Mouse (Mus musculus): Measurements from ENCODE around the gene Cd59b. TPM values are rescaled to one million over a fixed set of nuclear protein-coding genes. Genes with fewer than 3 reads are reported as not detected.
A peak's percentile ranks its signal among the peaks of the same experiment; 100 is the strongest.

The Cd59b gene
- polyA plus RNA-seq (2015; fragmentation: Nextera tagmentation; extraction: Ambion mirVana), result 5.5 and 6.1 TPM in 2 replicates

DNA sequence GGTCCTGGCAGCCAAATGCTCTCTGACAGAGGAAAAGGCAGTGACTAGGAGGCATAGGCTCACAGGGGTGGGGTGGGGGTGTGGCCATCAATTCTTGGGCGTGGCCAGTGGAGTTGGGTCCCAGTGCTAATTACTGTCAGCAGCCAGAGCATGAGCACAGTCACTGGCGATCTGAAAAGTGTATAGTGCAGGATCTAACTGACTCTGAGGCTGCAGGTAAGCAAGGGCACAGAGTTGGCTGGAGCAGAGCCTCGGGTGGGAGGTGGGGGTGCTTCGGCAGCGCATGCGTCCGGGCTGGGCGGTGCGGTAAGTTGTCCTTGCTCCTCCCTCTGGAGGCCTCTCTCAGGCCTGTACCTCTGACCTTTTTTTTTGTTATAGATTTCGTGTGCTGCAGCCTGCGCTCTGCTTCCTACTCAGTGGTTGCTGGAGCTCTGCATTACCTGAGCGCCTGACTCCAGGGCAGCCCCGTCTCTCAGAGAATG lies at the start of gene Cd59b:
Gene Cd59b, plus strand, starts transcription at position 146 of the 482 bp plus-strand sequence.
- Histone ChIP-seq H3K9me3 (replicated peaks) (no peaks in the 10 kb centered on the region), H3K36me3 (no peaks in the 10 kb centered on the region), H3K4me3 (replicated peaks) (peak within 1 kb of the TSS; percentile 42), H3K27me3 (no peaks in the 10 kb centered on the region), H3K27ac (replicated peaks) (0 out of 2 replicates have a peak within 1 kb of the TSS, but pooled peaks have one; percentile 8), H3K4me2 (replicated peaks) (peak within 1 kb of the TSS; percentile 48), H3K9ac (no peak within 1 kb of the TSS), H3K4me1 (no peaks in the 10 kb centered on the region)
- 13% methylated on average over 13 of the region's 13 CpGs for WGBS
- ATAC-seq (ENCODE audit: insufficient number of reproducible peaks, low FRiP score, low TSS enrichment, low read depth), result peak; percentile 87

DNA sequence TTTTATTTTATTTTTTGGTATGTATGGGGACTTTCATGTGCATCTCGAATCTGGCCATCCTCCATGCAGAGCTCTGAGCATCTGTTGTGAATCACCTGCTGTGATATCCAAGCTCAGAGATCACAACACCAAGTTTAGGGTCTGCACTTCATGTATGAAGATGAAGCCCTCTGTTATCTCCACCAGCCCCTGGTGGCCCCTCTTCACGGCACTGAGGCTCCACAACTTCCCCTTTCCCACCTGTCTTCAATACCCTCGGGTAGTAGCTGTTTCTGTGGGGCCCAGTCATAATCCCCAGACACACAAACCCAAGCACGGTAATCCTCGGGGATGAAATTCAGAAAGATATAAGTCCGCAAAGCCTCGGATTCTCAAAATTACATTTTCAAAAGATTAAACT lies 46.6 kb upstream of the Cd59b start:
- Histone ChIP-seq H3K4me3 (replicated peaks) (no peak overlapping the region), H3K4me1 (peaks cover 4% of the 10 kb centered on the region; the same call in 1 of the 2 replicates), H3K9ac (no peak overlapping the region), H3K4me2 (replicated peaks) (no peak overlapping the region), H3K27ac (replicated peaks) (no peak overlapping the region), H3K9me3 (replicated peaks) (no peaks in the 10 kb centered on the region), H3K36me3 (no peaks in the 10 kb centered on the region), H3K27me3 (no peaks in the 10 kb centered on the region)
- 66% methylated on average over 7 of the region's 7 CpGs for WGBS
- ATAC-seq (ENCODE audit: insufficient number of reproducible peaks, low FRiP score, low TSS enrichment, low read depth), result no peak

DNA sequence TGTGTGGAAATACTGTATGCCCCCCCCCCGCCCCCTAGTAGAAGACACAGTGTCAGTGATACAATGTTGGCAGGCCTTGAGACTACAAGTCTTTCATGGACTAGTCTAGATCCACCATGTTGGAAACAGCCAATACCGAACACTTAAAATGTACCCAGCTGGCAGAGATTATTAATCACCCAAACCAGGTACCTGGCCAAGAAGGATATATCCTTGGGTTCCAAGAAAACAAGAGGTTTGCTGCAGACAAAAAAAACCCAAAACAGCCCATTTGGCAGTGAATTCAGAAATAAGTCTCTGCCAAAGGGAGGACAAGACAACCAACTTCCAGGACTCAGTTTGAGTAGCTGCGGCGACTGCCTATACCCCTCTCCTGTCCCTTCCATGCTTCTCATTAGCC lies 45.0 kb upstream of the Cd59b start:
- no peaks in the 10 kb centered on the region for H3K27me3 ChIP-seq
- H3K36me3 ChIP-seq, result no peaks in the 10 kb centered on the region
- no peak overlapping the region for H3K27ac ChIP-seq (replicated peaks)
- no peak overlapping the region for H3K4me2 ChIP-seq (replicated peaks)
- H3K4me1 ChIP-seq, result peaks cover 16% of the 10 kb centered on the region
- no peaks in the 10 kb centered on the region for H3K9me3 ChIP-seq (replicated peaks)
- no peak for ATAC-seq (ENCODE audit: insufficient number of reproducible peaks, low FRiP score, low TSS enrichment, low read depth)
- no peak overlapping the region for H3K4me3 ChIP-seq (replicated peaks)
- WGBS, result 90% methylated on average over 4 of the region's 4 CpGs
- no peak overlapping the region for H3K9ac ChIP-seq

DNA sequence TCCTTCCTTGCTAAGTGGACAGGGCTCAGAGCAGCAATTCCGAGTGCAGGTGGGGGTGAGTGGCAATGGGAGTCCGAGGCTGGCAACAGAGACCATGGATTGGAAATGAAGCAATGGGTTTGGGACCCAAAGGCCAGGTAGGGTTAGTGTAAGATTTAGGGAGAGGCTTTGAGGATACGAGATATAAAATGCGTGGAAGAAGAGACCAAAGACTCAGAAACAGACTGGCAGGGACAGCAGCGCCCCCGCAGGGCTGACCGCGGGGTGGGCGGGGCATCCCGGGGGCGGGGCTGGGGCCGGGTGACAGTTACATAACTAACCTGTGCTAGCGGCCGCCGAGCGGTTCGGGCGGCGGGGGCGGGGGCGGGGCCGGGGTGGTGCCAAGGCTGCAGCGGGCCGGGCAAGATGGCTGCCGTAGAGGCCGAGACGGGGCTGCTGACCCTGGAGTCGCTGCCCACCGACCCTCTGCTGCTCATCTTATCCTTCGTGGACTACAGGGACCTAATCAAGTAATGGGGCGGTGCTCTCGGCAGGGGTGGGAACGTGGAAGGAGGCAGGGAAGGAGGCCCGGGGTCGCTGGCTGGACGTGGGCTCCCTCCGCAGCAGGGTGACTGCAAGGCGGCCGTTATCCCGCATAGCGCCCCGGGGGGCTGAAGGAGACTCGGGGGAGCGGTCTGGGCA lies 42.1 kb upstream of the Cd59b start, which contains the start of gene Fbxo3:
Gene Fbxo3, plus strand, starts transcription at position 264 of the 681 bp plus-strand sequence.
- Histone ChIP-seq H3K9me3 (replicated peaks) (no peaks in the 10 kb centered on the region), H3K4me1 (peaks cover 19% of the 10 kb centered on the region), H3K36me3 (no peaks in the 10 kb centered on the region), H3K4me3 (replicated peaks) (peak within 1 kb of the TSS; percentile 94), H3K27ac (replicated peaks) (peak within 1 kb of the TSS; percentile 53), H3K9ac (peak within 1 kb of the TSS; percentile 93), H3K4me2 (replicated peaks) (peak within 1 kb of the TSS; percentile 70), H3K27me3 (no peaks in the 10 kb centered on the region)
- WGBS, result under 1% methylated on average over 39 of the region's 44 CpGs
- peak; percentile 95 for ATAC-seq (ENCODE audit: insufficient number of reproducible peaks, low FRiP score, low TSS enrichment, low read depth)

DNA sequence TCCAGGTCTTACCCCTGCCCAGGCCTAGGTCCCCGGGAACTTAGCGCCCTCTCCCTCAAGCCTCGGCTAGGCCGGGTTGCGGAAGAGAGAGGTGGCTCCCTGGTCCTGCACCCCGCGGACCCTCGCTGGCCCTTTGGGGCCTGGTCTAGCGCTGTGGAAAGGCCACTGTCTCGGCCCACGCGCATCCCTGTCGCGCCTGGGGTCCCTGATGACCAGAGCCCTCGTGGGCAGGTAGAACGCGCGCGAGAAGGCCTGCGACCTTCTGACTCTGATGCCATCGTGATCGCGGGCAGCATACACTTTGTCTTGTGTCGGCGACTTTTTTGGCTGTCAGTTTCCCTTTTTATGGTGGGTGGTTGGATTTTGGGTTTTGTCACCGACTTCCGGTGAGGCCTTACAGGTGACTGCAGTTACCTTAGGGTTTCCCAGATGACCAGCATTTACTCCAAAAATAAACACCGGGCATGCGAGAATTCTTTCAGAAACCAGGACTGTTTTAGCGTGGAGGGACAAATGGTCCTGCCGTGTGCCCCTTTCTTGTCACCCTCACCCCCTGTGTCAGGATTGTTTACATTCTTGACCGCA lies 41.4 kb upstream of the Cd59b start, which contains the start of gene 4931422A03Rik:
Gene 4931422A03Rik, minus strand, starts transcription at position 223 of the 585 bp plus-strand sequence.
- no peaks in the 10 kb centered on the region for H3K36me3 ChIP-seq
- H3K9me3 ChIP-seq (replicated peaks), result no peaks in the 10 kb centered on the region
- peak; percentile 63; the same call in 1 of the 2 replicates for ATAC-seq (ENCODE audit: insufficient number of reproducible peaks, low FRiP score, low TSS enrichment, low read depth)
- no peaks in the 10 kb centered on the region for H3K27me3 ChIP-seq
- H3K4me3 ChIP-seq (replicated peaks), result peak within 1 kb of the TSS; percentile 94
- WGBS, result under 1% methylated on average over 32 of the region's 32 CpGs
- peaks cover 19% of the 10 kb centered on the region for H3K4me1 ChIP-seq
- peak within 1 kb of the TSS; percentile 53 for H3K27ac ChIP-seq (replicated peaks)
- H3K4me2 ChIP-seq (replicated peaks), result peak within 1 kb of the TSS; percentile 70
- peak within 1 kb of the TSS; percentile 93 for H3K9ac ChIP-seq

DNA sequence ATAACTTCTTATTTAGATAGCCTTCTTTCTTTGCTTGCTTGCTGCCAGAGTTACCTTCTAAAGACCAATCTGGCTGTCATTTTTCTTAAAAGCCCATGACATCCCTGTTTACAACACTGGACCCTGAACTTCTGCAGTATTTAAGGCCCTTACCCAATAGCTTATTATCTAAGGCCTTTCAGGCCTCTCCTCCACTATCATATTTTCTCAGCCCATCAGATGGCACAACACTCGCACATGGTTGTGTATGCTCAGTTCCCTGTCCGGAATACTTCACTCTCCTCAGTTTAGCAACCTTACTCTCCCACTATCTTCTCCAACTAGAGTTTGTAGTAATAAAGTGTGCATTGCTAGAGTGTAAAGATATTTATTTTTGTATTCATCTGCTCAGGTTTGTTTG lies 40.6 kb upstream of the Cd59b start:
- WGBS, result 65% methylated on average over 2 of the region's 2 CpGs
- Histone ChIP-seq H3K27me3 (no peaks in the 10 kb centered on the region), H3K27ac (replicated peaks) (no peak overlapping the region), H3K9ac (0 out of 2 replicates have a peak overlapping the region, but pooled peaks have one; percentile 93), H3K4me1 (peaks cover 19% of the 10 kb centered on the region), H3K4me2 (replicated peaks) (peak overlapping the region; percentile 70), H3K4me3 (replicated peaks) (peak overlapping the region; percentile 94), H3K36me3 (peaks cover 1% of the 10 kb centered on the region), H3K9me3 (replicated peaks) (no peaks in the 10 kb centered on the region)
- no peak for ATAC-seq (ENCODE audit: insufficient number of reproducible peaks, low FRiP score, low TSS enrichment, low read depth)

DNA sequence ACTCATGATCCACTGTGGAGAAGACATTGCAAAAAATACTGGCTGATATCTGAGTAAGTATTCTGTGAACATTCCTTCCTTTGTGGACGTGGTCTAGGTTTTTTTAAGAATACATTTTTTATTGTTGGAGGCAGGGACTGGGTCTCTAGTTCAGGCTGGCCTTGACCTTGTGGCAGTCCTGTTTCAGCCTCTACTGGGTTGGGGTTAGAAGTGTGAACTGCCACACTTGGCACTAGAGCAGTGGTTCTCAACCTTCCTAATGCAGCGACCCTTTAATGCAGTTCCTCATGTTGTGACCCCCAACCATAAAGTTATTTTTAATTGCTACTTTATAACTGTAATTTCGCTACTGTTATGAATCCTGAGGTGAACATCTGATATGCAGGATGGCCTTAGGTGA lies 39.3 kb upstream of the Cd59b start:
- Histone ChIP-seq H3K4me1 (peaks cover 19% of the 10 kb centered on the region), H3K27ac (replicated peaks) (no peak overlapping the region), H3K9me3 (replicated peaks) (no peaks in the 10 kb centered on the region), H3K27me3 (no peaks in the 10 kb centered on the region), H3K4me3 (replicated peaks) (no peak overlapping the region), H3K36me3 (peaks cover 8% of the 10 kb centered on the region), H3K4me2 (replicated peaks) (no peak overlapping the region), H3K9ac (no peak overlapping the region)
- 82% methylated on average over 3 of the region's 3 CpGs for WGBS
- ATAC-seq (ENCODE audit: insufficient number of reproducible peaks, low FRiP score, low TSS enrichment, low read depth), result no peak

DNA sequence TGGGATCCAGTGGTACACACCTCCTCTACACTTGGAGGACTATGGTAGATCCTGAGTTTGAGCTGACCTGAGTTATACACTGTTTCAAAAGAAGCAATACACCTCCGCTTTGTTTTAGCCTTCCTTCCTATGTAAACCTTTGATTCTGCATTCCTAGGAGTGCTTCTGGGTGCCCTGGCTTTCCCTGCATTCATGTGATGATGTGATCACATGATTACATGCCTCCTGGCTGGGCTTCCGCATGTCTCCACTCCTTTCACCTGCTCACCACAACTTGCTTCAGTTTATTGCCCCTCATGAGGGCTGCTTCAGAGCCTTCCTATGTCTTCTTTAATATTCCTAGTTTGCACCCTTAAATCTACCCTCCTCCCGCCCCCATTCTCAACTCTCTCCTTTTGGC lies 37.6 kb upstream of the Cd59b start:
- H3K4me2 ChIP-seq (replicated peaks), result no peak overlapping the region
- H3K4me1 ChIP-seq, result peaks cover 19% of the 10 kb centered on the region
- no peak overlapping the region for H3K9ac ChIP-seq
- H3K36me3 ChIP-seq, result peaks cover 21% of the 10 kb centered on the region
- WGBS, result 88% methylated on average over 3 of the region's 3 CpGs
- no peaks in the 10 kb centered on the region for H3K27me3 ChIP-seq
- no peaks in the 10 kb centered on the region for H3K9me3 ChIP-seq (replicated peaks)
- ATAC-seq (ENCODE audit: insufficient number of reproducible peaks, low FRiP score, low TSS enrichment, low read depth), result no peak
- no peak overlapping the region for H3K27ac ChIP-seq (replicated peaks)
- no peak overlapping the region for H3K4me3 ChIP-seq (replicated peaks)

DNA sequence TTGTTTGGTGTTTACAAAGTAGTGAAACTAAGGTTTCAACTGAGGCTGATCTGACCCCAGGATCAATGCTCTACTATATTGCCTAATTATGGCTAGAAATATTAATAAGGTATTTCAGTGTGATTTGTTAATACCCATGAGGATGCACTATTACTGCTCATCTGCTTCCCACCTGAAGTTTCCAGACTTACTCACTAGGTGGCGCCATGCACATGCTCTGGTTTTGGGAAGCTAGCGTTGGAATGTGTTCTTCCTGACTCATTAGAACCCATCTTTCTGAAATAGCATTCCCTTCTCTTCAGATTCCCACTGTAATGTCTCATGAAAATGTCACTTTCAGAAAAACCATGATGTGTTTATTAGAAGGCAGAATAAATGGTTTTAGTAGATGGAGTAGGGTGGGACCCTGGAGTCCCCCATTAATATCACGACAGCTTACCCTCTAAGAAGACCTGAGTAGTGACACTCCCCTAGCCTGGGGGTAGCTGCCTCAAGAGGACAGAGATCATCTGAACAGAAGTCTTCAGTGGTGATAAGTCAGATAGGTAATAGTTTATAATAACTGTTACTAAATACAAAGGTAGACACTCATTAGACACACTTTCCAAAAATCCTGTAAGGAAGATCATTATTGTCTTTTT lies 34.7 kb upstream of the Cd59b start:
- Histone ChIP-seq H3K27ac (replicated peaks) (no peak overlapping the region), H3K4me1 (0 out of 2 replicates have a peak, but pooled peaks cover under 1% of the 10 kb centered on the region), H3K9me3 (replicated peaks) (no peaks in the 10 kb centered on the region), H3K4me3 (replicated peaks) (no peak overlapping the region), H3K27me3 (no peaks in the 10 kb centered on the region), H3K4me2 (replicated peaks) (no peak overlapping the region), H3K9ac (no peak overlapping the region), H3K36me3 (peaks cover 31% of the 10 kb centered on the region)
- WGBS, result 28% methylated on average over 3 of the region's 3 CpGs
- no peak for ATAC-seq (ENCODE audit: insufficient number of reproducible peaks, low FRiP score, low TSS enrichment, low read depth)

DNA sequence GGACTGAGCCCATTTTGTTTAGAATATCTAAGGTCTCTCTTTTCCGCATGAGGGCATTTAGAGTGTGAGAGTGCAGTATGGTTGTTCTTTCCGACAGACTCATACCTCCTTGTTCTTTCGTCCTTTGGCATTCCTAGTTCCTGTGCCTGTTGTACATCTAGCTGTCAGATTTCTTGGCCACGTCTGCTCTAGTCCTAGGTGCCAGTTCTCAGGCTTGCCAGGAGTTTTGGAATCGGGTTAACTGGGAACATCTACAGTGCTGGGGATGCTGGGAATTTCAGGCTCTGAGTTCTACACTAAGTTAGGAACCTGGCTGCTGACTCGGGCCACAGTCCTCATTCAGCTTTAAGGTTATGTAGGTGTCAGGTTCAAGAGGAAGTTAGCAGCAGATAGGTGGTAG lies 34.1 kb upstream of the Cd59b start:
- ATAC-seq (ENCODE audit: insufficient number of reproducible peaks, low FRiP score, low TSS enrichment, low read depth), result no peak
- Histone ChIP-seq H3K4me2 (replicated peaks) (no peak overlapping the region), H3K9me3 (replicated peaks) (no peaks in the 10 kb centered on the region), H3K9ac (no peak overlapping the region), H3K36me3 (peaks cover 37% of the 10 kb centered on the region), H3K27me3 (no peaks in the 10 kb centered on the region), H3K4me3 (replicated peaks) (no peak overlapping the region), H3K27ac (replicated peaks) (no peak overlapping the region), H3K4me1 (no peaks in the 10 kb centered on the region)
- 83% methylated on average over 6 of the region's 6 CpGs for WGBS

DNA sequence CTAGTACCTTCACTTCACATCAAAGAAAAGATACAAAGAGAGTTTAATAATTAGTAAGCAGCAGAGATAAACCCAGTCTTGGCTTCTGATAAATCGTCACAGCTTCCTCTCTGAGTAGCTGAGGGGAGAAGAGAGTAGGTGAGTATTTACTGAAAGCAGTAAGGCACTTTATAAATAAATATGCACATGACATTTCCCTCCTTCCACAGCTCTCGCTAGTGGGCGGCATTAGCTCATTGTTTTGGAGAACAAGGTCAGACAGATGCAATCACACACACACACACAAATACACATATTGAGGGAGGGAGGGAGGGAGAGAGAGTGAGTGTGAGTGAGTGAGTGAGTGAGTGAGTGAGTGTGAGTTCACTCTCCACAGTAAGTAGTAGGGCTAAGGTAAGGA lies 33.3 kb upstream of the Cd59b start:
- Histone ChIP-seq H3K27ac (replicated peaks) (no peak overlapping the region), H3K9ac (no peak overlapping the region), H3K4me1 (no peaks in the 10 kb centered on the region), H3K36me3 (peaks cover 40% of the 10 kb centered on the region), H3K4me3 (replicated peaks) (no peak overlapping the region), H3K9me3 (replicated peaks) (no peaks in the 10 kb centered on the region), H3K27me3 (no peaks in the 10 kb centered on the region), H3K4me2 (replicated peaks) (no peak overlapping the region)
- no peak for ATAC-seq (ENCODE audit: insufficient number of reproducible peaks, low FRiP score, low TSS enrichment, low read depth)
- 85% methylated on average over 3 of the region's 3 CpGs for whole genome bisulfite sequencing
